In genomic region chr2:159491090-159491489, GRCm38 (mm10) we compare ENCODE assay signal across 12 mouse cellular contexts.
DNase-seq lines count a peak whose midpoint lies in the region; ATAC-seq and TF ChIP-seq lines count a peak whose summit lies in the region.
"Had no signal": no experiment of that assay in that cellular context is flagged by ENCODE, and none has a peak within 500 bp of the region (broad histone marks: within the 10 kb centered on the region; RNA-seq: fewer than 3 reads in every experiment).

No protein-coding gene starts in this region.

- no peak overlapping the region for H3K4me3 ChIP-seq in lung, embryonic 14.5 days (ENCODE audit: low read depth, low read length)
- no peak overlapping the region for H3K4me3 ChIP-seq in lung, postnatal 0 days (ENCODE audit: low read depth, low read length)
- H3K4me3 ChIP-seq in limb, embryonic 14.5 days (replicated peaks; ENCODE audit: low read length) = no peak overlapping the region
- H3K4me3 ChIP-seq: forebrain, embryonic 12.5 days; liver, embryonic 15.5 days; midbrain, embryonic 12.5 days had no signal

- H3K4me1 ChIP-seq in lung, embryonic 14.5 days (ENCODE audit: insufficient read depth) = no peaks in the 10 kb centered on the region
- no peaks in the 10 kb centered on the region for H3K4me1 ChIP-seq in lung, postnatal 0 days (ENCODE audit: insufficient read depth, low read depth, low read length)
- peaks cover 7% of the 10 kb centered on the region for H3K4me1 ChIP-seq in limb, embryonic 14.5 days (ENCODE audit: control insufficient read depth, insufficient read depth, low read length)
- H3K4me1 ChIP-seq: forebrain, embryonic 12.5 days; liver, embryonic 15.5 days; midbrain, embryonic 12.5 days had no signal

- no peak overlapping the region for H3K9ac ChIP-seq in lung, embryonic 14.5 days
- H3K9ac ChIP-seq in lung, postnatal 0 days (replicated peaks; ENCODE audit: low read depth) = no peak overlapping the region
- no peak overlapping the region for H3K9ac ChIP-seq in limb, embryonic 14.5 days (ENCODE audit: low read depth, low read length, severe bottlenecking)
- H3K9ac ChIP-seq: forebrain, embryonic 12.5 days; hindbrain, embryonic 14.5 days; liver, embryonic 15.5 days; midbrain, embryonic 12.5 days had no signal

- no peak for TF ChIP-seq EP300 in lung, postnatal 0 days (IDR thresholded peaks at IDR 0.05)

- H3K27me3 ChIP-seq in lung, embryonic 14.5 days (ENCODE audit: insufficient read depth, low read length) = no peaks in the 10 kb centered on the region
- H3K27me3 ChIP-seq in lung, postnatal 0 days (replicated peaks; ENCODE audit: insufficient read depth, low read length) = no peaks in the 10 kb centered on the region
- H3K27me3 ChIP-seq in limb, embryonic 14.5 days (ENCODE audit: control insufficient read depth, insufficient read depth, low read length) = no peaks in the 10 kb centered on the region
- H3K27me3 ChIP-seq: forebrain, embryonic 12.5 days; liver, embryonic 15.5 days; midbrain, embryonic 12.5 days had no signal

- no peak overlapping the region for H3K4me2 ChIP-seq in lung, embryonic 14.5 days
- no peak overlapping the region for H3K4me2 ChIP-seq in lung, postnatal 0 days (replicated peaks; ENCODE audit: low read depth, low read length)
- H3K4me2 ChIP-seq in limb, embryonic 14.5 days (replicated peaks; ENCODE audit: low read depth, low read length, severe bottlenecking) = no peak overlapping the region
- H3K4me2 ChIP-seq: forebrain, embryonic 12.5 days; hindbrain, embryonic 14.5 days; liver, embryonic 15.5 days; midbrain, embryonic 12.5 days had no signal

- no peak for TF ChIP-seq CTCF in lung, embryonic 14.5 days (IDR thresholded peaks at IDR 0.05; ENCODE audit: low read depth)
- TF ChIP-seq CTCF in lung, postnatal 0 days (IDR thresholded peaks at IDR 0.05) = no peak

- peak; percentile 16 to 30 for DNase-seq in cerebellum, postnatal 14 days
- no peak for DNase-seq in cerebellum, adult 8-10 months
- peak; percentile 44 for DNase-seq in lung, embryonic 14.5 days
- DNase-seq in lung, postnatal 0 days (ENCODE audit: low spot score) = no peak
- DNase-seq in gastrocnemius, adult 18-20 months (ENCODE audit: low spot score) = peak; percentile 56
- peak; percentile 83 for DNase-seq in limb, embryonic 14.5 days (ENCODE audit: low spot score)
- no peak for DNase-seq in embryo, embryonic 10 days (ENCODE audit: low spot score)
- DNase-seq in spleen, postnatal 10 days (ENCODE audit: low spot score in 2 of 2) = no peak

- no peaks in the 10 kb centered on the region for H3K36me3 ChIP-seq in lung, embryonic 14.5 days (ENCODE audit: insufficient read depth)
- H3K36me3 ChIP-seq in lung, postnatal 0 days (ENCODE audit: insufficient read depth, low read length) = no peaks in the 10 kb centered on the region
- H3K36me3 ChIP-seq in limb, embryonic 14.5 days (ENCODE audit: control insufficient read depth, insufficient read depth, low read length) = no peaks in the 10 kb centered on the region
- H3K36me3 ChIP-seq: forebrain, embryonic 12.5 days; liver, embryonic 15.5 days; midbrain, embryonic 12.5 days had no signal

- TF ChIP-seq POLR2A in limb, embryonic 14.5 days (IDR thresholded peaks at IDR 0.05; ENCODE audit: borderline replicate concordance, extremely low read depth, insufficient read depth, insufficient read length) = no peak

- ATAC-seq in lung, embryonic 14.5 days (ENCODE audit: insufficient read depth) = no peak; the same call in 1 of the 2 replicates
- ATAC-seq in lung, postnatal 0 days = no peak
- peak; percentile 84 for ATAC-seq in limb, embryonic 14.5 days (ENCODE audit: low FRiP score, low read depth)

- H3K9me3 ChIP-seq in lung, embryonic 14.5 days (ENCODE audit: low read depth, low read length) = no peaks in the 10 kb centered on the region
- no peaks in the 10 kb centered on the region for H3K9me3 ChIP-seq in lung, postnatal 0 days (ENCODE audit: low read length)
- 0 out of 2 replicates have a peak, but pooled peaks cover 7% of the 10 kb centered on the region for H3K9me3 ChIP-seq in limb, embryonic 14.5 days (ENCODE audit: control insufficient read depth, low read length)
- H3K9me3 ChIP-seq: forebrain, embryonic 12.5 days; liver, embryonic 15.5 days; midbrain, embryonic 12.5 days had no signal

- no peak overlapping the region for H3K27ac ChIP-seq in lung, embryonic 14.5 days (ENCODE audit: low read depth)
- no peak overlapping the region for H3K27ac ChIP-seq in lung, postnatal 0 days (ENCODE audit: low read length)
- peak overlapping the region; percentile 59 for H3K27ac ChIP-seq in limb, embryonic 14.5 days (replicated peaks; ENCODE audit: low read depth, low read length)
- H3K27ac ChIP-seq: forebrain, embryonic 12.5 days; hindbrain, embryonic 14.5 days; liver, embryonic 15.5 days; midbrain, embryonic 12.5 days had no signal

- WGBS in lung, embryonic 14.5 days = 23% methylated on average over 3 of the region's 3 CpGs
- 12% methylated on average over 3 of the region's 3 CpGs for WGBS in lung, postnatal 0 days
- WGBS in limb, embryonic 14.5 days = 21% methylated on average over 3 of the region's 3 CpGs

Comparison
In these comparisons a context has a peak if more than half of its experiments do, and no peak if none do; other contexts are left out.
1. DNase-seq: peak in cerebellum, postnatal 14 days (2 of 2), lung, embryonic 14.5 days (single experiment), gastrocnemius, adult 18-20 months (single experiment) and limb, embryonic 14.5 days (single experiment); none in cerebellum, adult 8-10 months (single experiment), lung, postnatal 0 days (single experiment), embryo, embryonic 10 days (single experiment) and spleen, postnatal 10 days (0 of 2).